Mouse (Mus musculus) c-Kit-positive CD71-positive TER-119-negative erythroid progenitor cells, embryonic 14.5 days (primary cell): ENCODE results near the gene Cd46.

Experiments used
- DNase-seq: peaks from one replicate; pipeline ENCODE4 v3.0.0-alpha.2; 2013; ENCODE audit warnings: low read depth

Cd46 gene

GRCm38 (mm10) chr1:195018089-195018999 is 73.7 kb downstream of the Cd46 start:
- no peak for DNase-seq

DNA sequence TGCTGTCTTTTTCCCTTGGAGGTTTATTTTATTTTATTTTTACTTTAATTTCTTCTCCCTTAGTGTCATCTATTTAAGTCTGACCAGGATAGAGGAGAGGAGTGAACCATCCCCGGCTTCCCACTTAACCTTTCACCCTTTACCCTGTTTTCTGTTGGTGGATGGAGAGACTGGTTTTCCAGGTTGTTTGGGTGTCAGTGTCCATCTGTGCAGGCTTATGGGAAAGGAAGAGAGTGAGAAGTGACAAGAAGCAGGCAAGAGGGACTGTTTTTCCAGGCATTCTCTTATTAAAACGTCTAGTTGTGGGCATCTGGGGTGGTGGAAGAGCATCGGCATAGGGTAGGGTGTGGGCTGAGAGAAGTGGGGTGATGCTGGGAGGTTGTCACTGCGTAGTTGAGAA is 74.4 kb downstream of the Cd46 start:
- DNase-seq = no peak

GRCm38 (mm10) chr1:195016811-195017501 is 75.1 kb downstream of the Cd46 start:
- no peak for DNase-seq

DNA sequence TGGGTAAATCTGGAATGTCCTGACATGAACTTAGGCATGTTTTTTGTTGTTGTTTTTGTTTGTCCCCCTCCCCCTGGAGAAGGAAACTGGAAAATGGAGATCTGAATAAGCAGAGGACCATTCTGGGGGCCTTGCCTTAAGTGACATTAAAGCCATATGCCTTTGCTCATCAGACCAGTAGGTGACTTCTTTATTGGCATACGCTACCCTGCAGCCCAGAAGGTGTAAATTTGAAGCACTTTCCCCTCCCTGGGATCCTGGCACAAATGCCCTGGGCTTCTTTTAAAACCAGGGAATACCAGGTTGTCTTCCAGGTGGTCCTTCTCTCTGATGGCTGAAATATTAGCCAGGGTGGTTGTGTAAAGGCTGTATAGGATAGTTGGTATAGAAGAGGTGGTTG is 76.8 kb downstream of the Cd46 start:
- no peak for DNase-seq

- DNase-seq = no peak
These were observed 77.7 kb downstream of the Cd46 start for GRCm38 (mm10) chr1:195014201-195014885.

DNA sequence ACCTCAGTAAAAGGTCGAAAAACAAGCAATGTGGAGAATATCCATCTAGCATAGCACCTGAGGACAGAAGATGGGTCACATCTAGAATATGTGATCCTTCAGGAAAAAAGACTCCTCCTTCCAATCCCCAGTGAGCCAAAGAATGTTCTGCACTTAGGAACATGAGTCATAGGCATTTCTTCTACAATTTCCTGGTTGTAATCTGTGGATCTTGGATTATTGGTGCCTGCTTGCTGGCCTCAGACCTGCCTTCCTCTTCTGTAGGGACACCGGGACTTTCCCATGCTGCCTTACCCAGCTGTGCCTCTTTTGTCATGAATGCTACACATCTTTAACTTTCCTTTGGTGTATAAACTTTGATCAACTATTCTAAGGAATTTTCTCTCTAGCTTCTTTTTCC is 79.5 kb downstream of the Cd46 start:
- DNase-seq = no peak

DNA sequence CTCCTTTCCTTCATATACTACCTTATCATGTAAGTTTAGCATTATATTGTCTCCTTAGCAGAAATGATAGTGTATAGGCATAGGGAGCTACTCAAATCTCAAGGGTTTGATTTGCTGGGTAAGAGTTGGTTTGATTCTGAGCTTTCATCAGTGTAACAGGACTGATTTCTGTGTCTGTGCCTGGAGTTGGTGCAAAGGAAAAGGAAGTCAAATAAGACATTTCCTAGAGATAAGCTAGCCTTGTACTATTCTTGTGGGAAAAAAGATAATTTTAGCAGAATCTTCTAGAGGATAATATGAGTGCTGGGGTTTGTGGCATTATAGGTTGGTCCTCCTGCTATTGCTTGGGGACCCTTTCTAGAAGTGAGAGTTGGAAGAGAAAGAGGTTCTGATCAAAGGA is 85.8 kb downstream of the Cd46 start:
- no peak for DNase-seq

DNA sequence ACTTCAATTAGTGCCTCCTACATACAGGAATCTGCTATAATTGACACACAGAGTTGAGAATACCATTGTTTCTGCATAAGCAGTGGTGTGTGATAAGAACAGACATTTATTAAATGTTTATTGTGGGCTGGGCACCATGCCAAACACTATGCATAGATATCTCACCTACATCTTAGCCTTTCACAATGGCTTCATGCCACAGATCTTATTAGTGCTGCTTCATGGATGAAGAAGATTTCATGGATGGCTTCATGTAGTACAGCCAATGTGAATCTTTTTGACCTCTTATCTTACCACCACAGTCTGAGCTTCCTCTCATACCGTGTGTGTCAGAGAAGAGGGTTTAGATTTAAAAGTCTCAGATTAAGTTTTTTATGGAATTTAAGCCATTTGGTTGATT is 87.9 kb downstream of the Cd46 start:
- no peak for DNase-seq

- no peak for DNase-seq
These were observed 88.7 kb downstream of the Cd46 start for GRCm38 (mm10) chr1:195003328-195003727.

DNA sequence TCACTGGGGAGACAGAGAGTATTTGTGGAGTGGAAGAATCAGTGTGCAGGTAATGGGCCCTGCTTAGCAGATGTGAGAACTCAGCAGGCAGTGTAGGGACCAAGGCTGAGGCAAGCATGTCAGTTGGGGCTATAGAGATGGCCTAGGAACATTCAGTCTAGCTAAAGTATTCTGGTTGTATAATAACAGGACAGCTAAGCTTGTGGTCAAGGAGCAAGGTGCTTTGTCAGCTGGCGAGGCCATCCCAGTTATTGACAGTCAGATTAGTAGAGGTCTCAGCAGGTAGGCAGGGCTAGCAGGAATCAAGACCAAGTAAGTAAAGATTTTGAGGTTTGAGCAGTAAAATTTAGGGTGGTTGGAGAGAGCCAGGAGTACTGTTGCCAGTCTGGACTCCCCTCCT is 93.7 kb downstream of the Cd46 start:
- no peak for DNase-seq

GRCm38 (mm10) chr1:194995196-194995595 is 96.9 kb downstream of the Cd46 start:
- no peak for DNase-seq

DNA sequence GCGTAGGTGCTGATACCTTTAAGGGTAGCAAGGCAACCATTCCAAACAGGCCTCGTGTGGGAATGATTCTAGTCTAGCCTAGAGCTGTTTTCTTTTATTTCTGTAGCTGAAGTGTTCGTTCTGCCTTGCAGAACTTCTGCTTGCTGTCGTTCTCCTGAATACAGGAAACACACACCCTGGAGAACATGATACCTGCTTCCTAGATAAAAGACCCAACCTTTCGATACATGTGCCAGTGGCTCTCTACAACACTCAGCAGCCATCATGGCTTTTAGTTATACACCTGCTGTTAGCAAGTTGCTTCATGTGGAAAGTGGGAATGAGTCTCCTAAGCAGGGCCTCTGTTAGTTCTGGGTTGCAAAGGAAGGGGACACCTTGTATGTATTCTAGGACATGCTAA is 97.8 kb downstream of the Cd46 start:
- no peak for DNase-seq

DNA sequence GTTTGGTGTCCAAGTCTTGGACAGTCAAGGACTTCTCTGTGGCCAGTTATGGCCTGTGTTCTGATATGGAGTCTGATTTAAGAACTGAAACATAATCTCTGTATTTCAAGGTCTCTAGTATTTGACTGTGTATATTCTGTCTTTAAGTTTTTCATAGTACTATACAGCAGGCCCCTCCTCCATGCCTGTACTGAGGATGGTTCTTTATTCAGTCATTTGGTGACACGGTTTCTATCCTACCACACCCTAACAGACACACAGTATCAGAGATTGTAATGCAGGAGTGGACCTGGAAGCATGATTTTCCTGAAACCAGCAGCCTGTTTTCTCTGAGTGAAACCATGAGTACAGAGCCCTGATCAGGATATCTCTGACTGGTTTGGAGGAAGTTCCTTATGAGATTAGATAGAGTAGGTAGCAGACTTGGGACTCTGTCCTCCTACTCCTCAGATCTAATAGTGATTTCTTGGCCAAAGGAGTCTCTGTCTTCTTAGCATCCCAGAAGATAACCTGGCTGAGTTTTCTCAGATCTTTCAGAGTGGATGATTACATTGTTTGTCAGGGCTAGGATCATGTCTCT is 98.5 kb downstream of the Cd46 start:
- no peak for DNase-seq

DNA sequence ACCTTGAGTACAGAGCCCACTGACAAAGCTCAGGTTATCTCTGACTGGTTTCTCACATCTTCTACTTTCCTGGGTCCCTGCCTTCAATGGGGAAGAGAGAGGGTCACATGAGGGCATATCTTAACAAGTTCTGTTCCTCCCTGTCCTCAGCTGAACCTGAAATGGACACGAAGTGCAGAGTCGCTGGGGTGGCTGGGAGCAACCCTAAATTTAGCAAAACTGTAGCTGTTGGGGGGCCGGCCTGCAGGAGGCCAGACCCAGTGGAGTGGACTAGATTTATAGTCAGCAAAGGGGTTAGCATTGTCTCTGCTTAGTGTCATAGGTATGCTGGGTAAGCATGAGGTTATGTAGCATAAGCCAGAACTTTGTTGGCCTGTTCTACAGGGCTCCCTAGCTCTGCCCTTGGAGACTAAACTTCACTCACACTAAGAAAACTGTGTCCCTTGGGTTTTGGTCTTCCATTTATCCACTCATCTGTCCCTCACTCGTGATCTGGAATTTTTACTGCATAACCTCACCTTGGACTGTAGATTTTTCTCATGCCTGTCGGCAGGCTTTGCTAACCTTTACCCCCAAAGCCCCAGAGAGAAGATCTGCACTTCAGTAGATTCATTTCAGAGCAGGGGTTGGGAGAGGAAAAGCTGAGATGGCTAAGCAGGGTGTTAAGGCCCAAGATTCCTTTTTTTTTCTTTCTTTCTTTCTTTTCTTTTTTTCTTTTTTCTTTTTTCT is 99.3 kb downstream of the Cd46 start:
- no peak for DNase-seq

GRCm38 (mm10) chr1:194991654-194992053 is 100.4 kb downstream of the Cd46 start:
- DNase-seq = no peak

- DNase-seq = no peak
These were observed 101.1 kb downstream of the Cd46 start for GRCm38 (mm10) chr1:194990976-194991375.

DNA sequence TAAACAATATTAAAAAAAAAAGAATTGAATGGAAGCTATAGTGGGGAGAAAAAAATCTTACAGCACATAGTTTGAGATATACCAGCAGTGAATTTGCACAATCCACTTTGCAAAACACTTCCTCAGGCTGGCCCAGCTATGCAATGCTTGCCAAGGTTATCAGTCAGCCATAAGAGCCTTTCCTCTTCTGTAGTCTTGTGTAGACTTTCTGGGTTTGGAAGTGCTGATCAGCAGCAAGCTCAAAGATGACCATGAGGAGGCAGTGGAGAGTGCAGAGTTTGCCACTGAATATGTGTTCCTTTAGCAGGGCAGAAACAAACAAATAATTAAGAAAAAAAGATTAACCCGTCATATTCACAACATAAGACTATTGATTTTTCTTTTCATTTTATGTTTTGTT is 103.0 kb downstream of the Cd46 start:
- no peak for DNase-seq
